Mouse (Mus musculus) bone marrow, adult 2 months (tissue): Measurements from ENCODE around the gene Card11. TPM values are rescaled to one million over a fixed set of nuclear protein-coding genes. Genes with fewer than 3 reads are reported as not detected.
A peak's percentile ranks its signal among the peaks of the same experiment; 100 is the strongest.

Experiments
- H3K27ac ChIP-seq: fragments of 200-500 bp; 2 replicates; pipeline ENCODE4 v1.5.1; 2012; ENCODE audit warnings: low read depth, mild to moderate bottlenecking, control low read depth, inconsistent platforms, low read length; ENCODE audit not compliant: control insufficient read depth, poor library complexity, insufficient read depth
- H3K4me1 ChIP-seq: fragments of 200-500 bp; 2 replicates; pipeline ENCODE4 v1.6.1; 2011; ENCODE audit warnings: low read length; ENCODE audit not compliant: control insufficient read depth, insufficient read depth
- H3K4me3 ChIP-seq: fragments of 200-500 bp; replicated peaks from 2 replicates; pipeline ENCODE3; 2011; ENCODE audit warnings: mild to moderate bottlenecking, low read depth, low read length, control low read depth; ENCODE audit not compliant: control insufficient read depth
- CTCF ChIP-seq: fragments of 200-500 bp; IDR thresholded peaks from 2 replicates; pipeline ENCODE4 v1.5.1; 2011; ENCODE audit warnings: low read length, control low read depth; ENCODE audit not compliant: control insufficient read depth, insufficient read depth
- POLR2A ChIP-seq: fragments of 200-500 bp; IDR thresholded peaks from 2 replicates; pipeline ENCODE4 v1.6.1; 2011; ENCODE audit warnings: low read depth, mild to moderate bottlenecking, control low read depth, low read length, borderline replicate concordance; ENCODE audit not compliant: control insufficient read depth
- WGBS: fragments of 180-500 bp; shearing (Covaris S2); methylation state at CpG from one replicate; pipeline ENCODE4 v1.1.7; 2018; 5-methylcytosine and 5-hydroxymethylcytosine counted together
- polyA plus RNA-seq: library from polyadenylated mRNA; stranded (reverse); fragments of >200 nt; gene quantifications from 2 replicates; pipeline ENCODE4 v1.2.4, GENCODE M21; 2011; ENCODE audit warnings: low replicate concordance; ENCODE audit not compliant: missing spikeins, insufficient read depth, insufficient read length

Card11 gene
- polyA plus RNA-seq, 1 experiment: 18.2 TPM

GRCm38 (mm10) chr5:140931523-140932229, 68.7 kb downstream of the Card11 start:
- Histone ChIP-seq H3K4me3 (no peak overlapping the region), H3K27ac (no peak overlapping the region), H3K4me1 (no peaks in the 10 kb centered on the region)
- WGBS: 74% methylated on average over 5 of the region's 5 CpGs
- no peak for TF ChIP-seq POLR2A
- no peak for TF ChIP-seq CTCF

GRCm38 (mm10) chr5:140918519-140918918, 81.9 kb downstream of the Card11 start:
- H3K4me1 ChIP-seq: peaks cover 2% of the 10 kb centered on the region
- WGBS: 96% methylated on average over 1 of the region's 1 CpGs
- no peak overlapping the region for H3K27ac ChIP-seq
- no peak overlapping the region for H3K4me3 ChIP-seq
- no peak for TF ChIP-seq CTCF
- TF ChIP-seq POLR2A: no peak

GRCm38 (mm10) chr5:140917807-140918206, 82.6 kb downstream of the Card11 start:
- Histone ChIP-seq H3K4me3 (no peak overlapping the region), H3K4me1 (peaks cover 2% of the 10 kb centered on the region), H3K27ac (no peak overlapping the region)
- TF ChIP-seq POLR2A (no peak), CTCF (no peak)
- 94% methylated on average over 1 of the region's 1 CpGs for WGBS

GRCm38 (mm10) chr5:140910841-140911240, 89.5 kb downstream of the Card11 start:
- 94% methylated on average over 5 of the region's 5 CpGs for WGBS
- H3K4me1 ChIP-seq: no peaks in the 10 kb centered on the region; the same call in 1 of the 2 replicates
- no peak overlapping the region for H3K27ac ChIP-seq
- no peak for TF ChIP-seq POLR2A
- no peak for TF ChIP-seq CTCF
- H3K4me3 ChIP-seq: no peak overlapping the region

- no peak overlapping the region for H3K4me3 ChIP-seq
- TF ChIP-seq POLR2A: no peak
- peak; percentile 16; the same call in 1 of the 2 replicates for TF ChIP-seq CTCF
- H3K27ac ChIP-seq: no peak overlapping the region
- WGBS: 80% methylated on average over 13 of the region's 13 CpGs
- no peaks in the 10 kb centered on the region for H3K4me1 ChIP-seq
Observed at GRCm38 (mm10) chr5:140900866-140901265, 99.5 kb downstream of the Card11 start.

GRCm38 (mm10) chr5:140891080-140891479, 109.3 kb downstream of the Card11 start:
- no peaks in the 10 kb centered on the region for H3K4me1 ChIP-seq
- WGBS: 36% methylated on average over 10 of the region's 10 CpGs
- no peak overlapping the region for H3K4me3 ChIP-seq
- H3K27ac ChIP-seq: no peak overlapping the region; the same call in 1 of the 2 replicates
- TF ChIP-seq POLR2A (no peak), CTCF (peak; percentile 19; the same call in 1 of the 2 replicates)

GRCm38 (mm10) chr5:140890050-140890449, 110.3 kb downstream of the Card11 start:
- TF ChIP-seq POLR2A: no peak
- no peak for TF ChIP-seq CTCF
- WGBS: 52% methylated on average over 14 of the region's 14 CpGs
- Histone ChIP-seq H3K4me1 (no peaks in the 10 kb centered on the region), H3K27ac (no peak overlapping the region), H3K4me3 (no peak overlapping the region)

- Histone ChIP-seq H3K4me3 (no peak overlapping the region), H3K4me1 (no peaks in the 10 kb centered on the region), H3K27ac (no peak overlapping the region)
- TF ChIP-seq CTCF (peak; percentile 54), POLR2A (no peak)
- 36% methylated on average over 8 of the region's 8 CpGs for WGBS
Observed at GRCm38 (mm10) chr5:140889539-140889938, 110.8 kb downstream of the Card11 start.

- 88% methylated on average over 8 of the region's 8 CpGs for WGBS
- no peaks in the 10 kb centered on the region for H3K4me1 ChIP-seq
- TF ChIP-seq POLR2A (no peak), CTCF (no peak)
- no peak overlapping the region for H3K27ac ChIP-seq
- no peak overlapping the region for H3K4me3 ChIP-seq
Observed at GRCm38 (mm10) chr5:140887871-140888270, 112.5 kb downstream of the Card11 start.
